Comparison of ENCODE assay signal across 21 mouse cellular contexts in genomic region chr12:118187663-118188062, GRCm38 (mm10). TPM values are rescaled to one million over a fixed set of nuclear protein-coding genes. Genes with fewer than 3 reads are reported as not detected.
DNase-seq lines count a peak whose midpoint lies in the region; ATAC-seq lines count a peak whose summit lies in the region.
"Had no signal": no experiment of that assay in that cellular context is flagged by ENCODE, and none has a peak within 500 bp of the region (broad histone marks: within the 10 kb centered on the region; RNA-seq: fewer than 3 reads in every experiment).

No protein-coding gene starts in this region.

- H3K27me3 ChIP-seq in intestine, embryonic 14.5 days (replicated peaks; ENCODE audit: control insufficient read depth, insufficient read depth, low read length), result peaks cover 4% of the 10 kb centered on the region
- H3K27me3 ChIP-seq in intestine, embryonic 15.5 days (replicated peaks), result no peaks in the 10 kb centered on the region
- no peaks in the 10 kb centered on the region for H3K27me3 ChIP-seq in stomach, embryonic 16.5 days (ENCODE audit: control insufficient read depth, insufficient read depth, low read length)

- DNase-seq in intestine, embryonic 14.5 days (ENCODE audit: low spot score), result no peak
- DNase-seq in left cerebral cortex, adult 18-20 months (ENCODE audit: low spot score in 2 of 2), result no peak
- DNase-seq in heart, adult 9 months (ENCODE audit: low spot score in 2 of 2), result no peak
- DNase-seq in left cerebral cortex, adult 8-10 months (ENCODE audit: low spot score in 2 of 2), result no peak
- DNase-seq: adrenal gland, adult 2 months; adrenal gland, postnatal 14 days; gastrocnemius, postnatal 10 days; heart, adult 11 months; heart, postnatal 14 days; heart, postnatal 4 days had no signal

- ATAC-seq in intestine, embryonic 14.5 days (replicated peaks; ENCODE audit: low FRiP score, low TSS enrichment, low read depth), result peak; percentile 47; the same call in 1 of the 2 replicates
- peak; percentile 76 for ATAC-seq in intestine, embryonic 15.5 days
- 0 out of 2 replicates have a peak, but pooled peaks have one; percentile 19 for ATAC-seq in megakaryocyte-erythroid progenitor cell, adult 5-6 weeks (replicated peaks; ENCODE audit: low FRiP score, low TSS enrichment, poor library complexity, severe bottlenecking)
- peak; percentile 61; the same call in 1 of the 2 replicates for ATAC-seq in stomach, embryonic 16.5 days (ENCODE audit: insufficient read depth, low FRiP score)
- ATAC-seq: CD4-positive, CD25-positive, alpha-beta regulatory T cell, adult 4 months; forebrain, embryonic 16.5 days; hindbrain, postnatal 0 days had no signal

- H3K9ac ChIP-seq in intestine, embryonic 14.5 days (ENCODE audit: low read length), result no peak overlapping the region
- H3K9ac ChIP-seq in intestine, embryonic 15.5 days, result no peak overlapping the region
- no peak overlapping the region for H3K9ac ChIP-seq in stomach, embryonic 16.5 days (ENCODE audit: low read length)
- H3K9ac ChIP-seq: forebrain, embryonic 13.5 days; heart, embryonic 13.5 days; hindbrain, embryonic 14.5 days had no signal

- H3K4me3 ChIP-seq in intestine, embryonic 14.5 days (ENCODE audit: low read depth, low read length), result no peak overlapping the region
- no peak overlapping the region for H3K4me3 ChIP-seq in intestine, embryonic 15.5 days (replicated peaks)
- H3K4me3 ChIP-seq in stomach, embryonic 16.5 days (replicated peaks; ENCODE audit: low read length), result no peak overlapping the region
- H3K4me3 ChIP-seq: forebrain, embryonic 10.5 days; forebrain, embryonic 13.5 days; heart, embryonic 10.5 days; heart, embryonic 13.5 days had no signal

- H3K27ac ChIP-seq in intestine, embryonic 14.5 days (ENCODE audit: low read depth), result no peak overlapping the region
- H3K27ac ChIP-seq in intestine, embryonic 15.5 days, result no peak overlapping the region
- H3K27ac ChIP-seq in stomach, embryonic 16.5 days (ENCODE audit: low read length), result no peak overlapping the region
- H3K27ac ChIP-seq: forebrain, embryonic 10.5 days; forebrain, embryonic 13.5 days; heart, embryonic 10.5 days; heart, embryonic 13.5 days; hindbrain, embryonic 14.5 days; hindbrain, postnatal 0 days had no signal

- peaks cover 19% of the 10 kb centered on the region for H3K4me1 ChIP-seq in intestine, embryonic 14.5 days (replicated peaks; ENCODE audit: control insufficient read depth, insufficient read depth, low read length)
- peaks cover 17% of the 10 kb centered on the region for H3K4me1 ChIP-seq in intestine, embryonic 15.5 days (replicated peaks)
- H3K4me1 ChIP-seq in stomach, embryonic 16.5 days (ENCODE audit: control insufficient read depth, insufficient read depth, low read length), result peaks cover 14% of the 10 kb centered on the region

- H3K9me3 ChIP-seq in intestine, embryonic 14.5 days (ENCODE audit: control insufficient read depth, low read length), result no peaks in the 10 kb centered on the region
- H3K9me3 ChIP-seq in intestine, embryonic 15.5 days, result no peaks in the 10 kb centered on the region
- H3K9me3 ChIP-seq in stomach, embryonic 16.5 days (replicated peaks; ENCODE audit: control insufficient read depth, low read length), result no peaks in the 10 kb centered on the region
- H3K9me3 ChIP-seq: forebrain, embryonic 10.5 days; forebrain, embryonic 13.5 days; heart, embryonic 10.5 days; heart, embryonic 13.5 days had no signal

- H3K4me2 ChIP-seq in intestine, embryonic 14.5 days (ENCODE audit: low read length), result no peak overlapping the region
- peak overlapping the region; percentile 28; the same call in 1 of the 2 replicates for H3K4me2 ChIP-seq in intestine, embryonic 15.5 days (replicated peaks)
- H3K4me2 ChIP-seq in stomach, embryonic 16.5 days (ENCODE audit: low read depth, low read length), result no peak overlapping the region
- H3K4me2 ChIP-seq: forebrain, embryonic 13.5 days; heart, embryonic 13.5 days; hindbrain, embryonic 14.5 days had no signal

- WGBS in intestine, embryonic 14.5 days, result 39% methylated on average over 2 of the region's 2 CpGs
- WGBS in intestine, embryonic 15.5 days, result 53% methylated on average over 2 of the region's 2 CpGs
- 44% methylated on average over 2 of the region's 2 CpGs for whole genome bisulfite sequencing in stomach, embryonic 16.5 days

- H3K36me3 ChIP-seq in intestine, embryonic 14.5 days (ENCODE audit: control insufficient read depth, insufficient read depth, low read length), result no peaks in the 10 kb centered on the region
- H3K36me3 ChIP-seq in intestine, embryonic 15.5 days, result no peaks in the 10 kb centered on the region
- no peaks in the 10 kb centered on the region for H3K36me3 ChIP-seq in stomach, embryonic 16.5 days (ENCODE audit: control insufficient read depth, insufficient read depth, low read length)
- H3K36me3 ChIP-seq: forebrain, embryonic 10.5 days; heart, embryonic 10.5 days; heart, embryonic 13.5 days had no signal

RNA-seq across cellular contexts. Expression of gene Dnah11, which starts 11.2 kb away (rescaled TPM):
- polyA plus RNA-seq in intestine, embryonic 14.5 days (2014; fragmentation: Nextera tagmentation; extraction: Ambion mirVana), result 0.32 and 0.60 TPM in 2 replicates
- polyA plus RNA-seq in intestine, embryonic 15.5 days (2015; fragmentation: Nextera tagmentation; extraction: Ambion mirVana), result 0.09 TPM in 2 replicates
- 0.10 TPM in 1 of 2 replicates, not detected in the other for total RNA-seq in megakaryocyte-erythroid progenitor cell, adult 5-6 weeks (2014; fragmentation: Nextera tagmentation)
- 0.23 and 0.28 TPM in 2 replicates for total RNA-seq in megakaryocyte-erythroid progenitor cell, adult 5-6 weeks (2017)
- 0.05 and 0.14 TPM in 2 replicates for polyA plus RNA-seq in stomach, embryonic 16.5 days (2015; fragmentation: Nextera tagmentation; extraction: Ambion mirVana)
- total RNA-seq in left cerebral cortex, adult 18-20 months (2021), result under 1 TPM; 0.42 to 0.63 TPM
- total RNA-seq in left cerebral cortex, adult 8-10 months (2022), result 1 to 10 TPM in 2 of 4 experiments, under 1 TPM in 2; 0.66 to 1.9 (median 1.3) TPM
- polyA plus RNA-seq: adrenal gland, adult 2 months; heart, embryonic 13.5 days had no signal

Comparison
In these comparisons a context has a peak if more than half of its experiments do, and no peak if none do; other contexts are left out.
1. ATAC-seq: peak in every context shown above with its lines; median percentile 76 in intestine, embryonic 15.5 days; 61 in stomach, embryonic 16.5 days; 47 in intestine, embryonic 14.5 days; 19 in megakaryocyte-erythroid progenitor cell, adult 5-6 weeks.